Mouse (Mus musculus): Measurements from ENCODE around the gene Teddm1b. TPM values are rescaled to one million over a fixed set of nuclear protein-coding genes. Genes with fewer than 3 reads are reported as not detected.
"Not testable (repeated sequence)": the region's sequence is repeated elsewhere in the genome, so short reads cannot be mapped to it uniquely, and the experiment has no call there.

Gene Teddm1b
- 0.09 TPM in 1 of 2 replicates, not detected in the other for total RNA-seq (2015)
- total RNA-seq (2017) = 0.18 TPM in 1 of 2 replicates, not detected in the other

- ATAC-seq (ENCODE audit: poor library complexity, severe bottlenecking) = no peak
Observed at GRCm38 (mm10) chr1:153874045-153874444, at the start of gene Teddm1b. Gene Teddm1b (plus strand): TSS chr1:153874345.

DNA sequence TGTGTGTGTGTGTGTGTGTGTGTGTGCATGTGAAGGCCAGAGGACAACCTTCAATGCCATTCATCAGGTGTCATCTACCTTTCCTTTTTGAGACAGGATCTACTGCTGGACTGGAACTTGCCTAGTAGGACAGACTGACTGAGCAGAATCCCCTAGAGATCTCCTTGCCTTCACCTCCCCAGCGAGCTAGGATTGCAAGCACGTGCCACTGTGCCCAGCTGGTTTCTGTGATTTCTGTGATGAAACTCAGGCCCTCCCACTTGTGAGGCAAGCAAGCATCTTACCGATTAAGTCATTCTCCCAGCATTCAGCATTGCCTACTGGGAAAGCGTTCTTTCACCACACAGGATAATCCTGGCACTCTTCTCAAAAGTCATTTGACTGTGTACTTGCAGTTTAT, 43.4 kb upstream of the Teddm1b start:
- ATAC-seq (ENCODE audit: poor library complexity, severe bottlenecking) = no peak

GRCm38 (mm10) chr1:153836036-153836435, 38.1 kb upstream of the Teddm1b start:
- no peak for ATAC-seq (ENCODE audit: poor library complexity, severe bottlenecking)

DNA sequence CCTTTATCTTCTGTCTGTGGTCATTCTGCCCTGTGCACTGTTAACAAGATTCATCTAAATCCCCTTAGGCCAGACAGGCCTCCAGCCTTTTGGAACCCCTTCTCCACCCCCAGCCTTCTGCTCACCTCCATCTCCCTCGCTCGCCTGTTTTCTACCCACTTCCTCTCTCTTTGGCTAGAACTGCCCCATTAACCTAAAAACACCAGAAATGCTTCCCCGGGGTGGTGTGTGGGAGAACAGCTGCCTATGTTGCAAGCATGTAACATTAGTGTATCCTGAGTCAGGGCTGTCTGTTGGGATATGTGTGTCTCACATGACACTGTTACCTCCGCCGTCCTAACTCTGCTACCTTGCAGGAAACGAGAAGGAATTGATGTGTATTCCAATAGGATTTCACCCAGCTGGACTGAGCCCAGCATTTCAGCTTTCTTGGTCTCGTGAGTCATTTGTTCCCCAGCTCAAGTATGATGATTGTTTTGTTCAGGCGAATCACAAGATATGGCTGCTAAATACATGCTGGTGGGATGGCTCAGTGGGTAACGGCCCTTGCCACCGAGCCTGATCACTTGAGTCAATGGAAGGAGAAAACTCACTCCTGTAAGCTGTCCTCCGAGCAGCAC, 31.9 kb upstream of the Teddm1b start:
- 0 out of 2 replicates have a peak, but pooled peaks have one; percentile 33 for ATAC-seq (ENCODE audit: poor library complexity, severe bottlenecking)

DNA sequence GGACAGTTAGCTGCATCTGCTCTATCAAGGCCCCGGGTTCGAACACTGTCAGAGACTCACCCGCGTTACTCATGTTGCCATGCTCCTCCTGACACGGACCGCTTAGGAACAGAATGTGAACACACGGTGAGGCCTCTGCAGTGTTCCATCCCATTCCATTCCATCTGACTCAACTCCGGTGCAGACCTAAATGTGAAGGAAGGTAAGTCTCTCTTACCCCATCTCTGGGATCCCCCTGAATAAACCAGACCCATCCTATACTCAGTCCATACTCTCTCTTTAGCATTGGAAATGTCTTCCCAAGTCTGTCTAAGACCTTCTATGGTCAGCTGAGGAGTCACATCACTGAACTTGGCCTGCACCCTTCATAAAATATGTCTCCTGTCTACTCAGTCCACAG, 30.1 kb upstream of the Teddm1b start, which contains the start of gene Rgsl1:
Gene Rgsl1 (minus strand): TSS at position 101 of the 400 bp plus-strand sequence.
- ATAC-seq (ENCODE audit: poor library complexity, severe bottlenecking) = no peak

- ATAC-seq (ENCODE audit: poor library complexity, severe bottlenecking) = no peak
Observed at GRCm38 (mm10) chr1:153846420-153846819, 27.7 kb upstream of the Teddm1b start.

GRCm38 (mm10) chr1:153846867-153847266, 27.3 kb upstream of the Teddm1b start:
- ATAC-seq (ENCODE audit: poor library complexity, severe bottlenecking) = peak; percentile 86

GRCm38 (mm10) chr1:153852696-153853095, 21.4 kb upstream of the Teddm1b start:
- not testable (repeated sequence) for ATAC-seq (ENCODE audit: poor library complexity, severe bottlenecking)

DNA sequence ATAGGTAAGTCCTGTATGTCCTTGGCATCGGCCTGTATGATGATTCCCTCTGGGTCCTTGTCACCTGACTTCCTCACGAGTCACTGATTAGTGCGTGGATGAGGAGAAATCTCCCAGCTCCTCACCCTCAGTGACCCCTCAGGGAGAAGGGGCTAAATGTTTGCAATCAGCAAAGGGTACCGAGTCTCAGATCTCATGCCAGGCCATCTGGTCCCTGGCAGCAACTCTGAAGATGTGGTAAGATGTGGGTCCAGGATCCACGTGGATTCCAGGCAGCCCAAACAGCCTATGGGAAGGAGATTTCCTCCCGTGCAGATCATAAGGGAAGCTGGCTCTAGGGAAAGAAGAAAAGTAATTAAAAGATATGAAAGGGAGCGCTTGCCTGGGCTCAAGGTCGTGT, 18.2 kb upstream of the Teddm1b start:
- ATAC-seq (ENCODE audit: poor library complexity, severe bottlenecking) = no peak

DNA sequence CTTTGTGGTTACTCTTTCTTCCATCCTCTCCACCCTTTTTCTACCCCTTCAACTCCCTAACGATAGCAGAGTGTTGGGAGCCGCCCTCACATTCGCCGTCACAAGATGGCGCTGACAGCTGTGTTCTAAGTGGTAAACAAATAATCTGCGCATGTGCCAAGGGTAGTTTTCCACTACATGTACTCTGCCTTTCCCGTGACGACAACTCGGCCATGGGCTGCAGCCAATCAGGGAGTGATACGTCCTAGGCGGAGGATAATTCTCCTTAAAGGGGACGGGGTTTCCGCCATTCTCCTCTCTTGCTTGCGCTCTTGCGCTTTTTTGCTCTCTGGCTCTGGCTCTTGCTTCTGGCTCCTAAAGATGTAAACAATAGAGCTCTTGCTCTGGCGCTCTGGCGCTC, 6.2 kb downstream of the Teddm1b start:
- ATAC-seq (ENCODE audit: poor library complexity, severe bottlenecking) = not testable (repeated sequence)

GRCm38 (mm10) chr1:153886024-153886633, 12.0 kb downstream of the Teddm1b start:
- ATAC-seq (ENCODE audit: poor library complexity, severe bottlenecking) = no peak

DNA sequence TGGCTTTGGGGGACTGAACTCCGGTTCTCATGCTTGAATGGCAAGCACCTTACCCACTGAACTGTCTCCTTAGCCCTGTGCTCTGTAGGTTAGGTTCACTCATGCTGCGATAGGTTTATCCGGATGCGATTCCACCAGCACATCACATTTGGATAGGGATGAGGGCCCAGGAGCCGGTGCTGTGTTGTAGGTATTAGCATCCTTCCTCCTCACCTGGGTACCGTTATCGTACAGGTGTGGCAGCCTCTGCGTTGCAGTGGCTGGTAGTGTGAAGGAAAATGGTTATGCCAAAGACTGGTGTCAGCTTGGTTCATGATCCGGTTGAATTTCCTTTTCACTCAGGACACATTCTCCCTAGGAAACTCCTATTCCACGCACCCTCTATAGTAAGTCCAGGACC, 16.0 kb downstream of the Teddm1b start:
- ATAC-seq (ENCODE audit: poor library complexity, severe bottlenecking) = no peak

- no peak for ATAC-seq (ENCODE audit: poor library complexity, severe bottlenecking)
Observed at GRCm38 (mm10) chr1:153891442-153891841, 17.3 kb downstream of the Teddm1b start, which contains the start of gene Teddm1a. Gene Teddm1a (plus strand): TSS chr1:153891742.

DNA sequence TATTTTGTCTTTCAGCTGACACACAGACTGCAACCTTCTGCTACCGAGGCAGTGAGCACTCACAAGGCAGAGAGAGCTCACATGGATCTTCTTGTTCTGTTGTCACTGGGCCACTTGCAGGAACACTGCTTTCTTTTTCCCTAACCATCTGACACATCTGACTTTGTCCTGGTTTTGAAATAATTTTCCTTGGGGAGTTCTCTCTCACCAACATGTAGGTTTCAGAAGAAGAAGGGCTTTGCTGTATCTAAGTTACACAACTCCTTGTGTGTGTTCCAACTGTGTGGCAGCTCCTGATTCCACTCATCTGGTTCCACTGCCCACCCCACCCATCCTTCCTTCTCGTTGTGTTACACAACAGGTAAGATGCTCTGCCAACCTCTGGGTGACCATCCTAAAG, 19.6 kb downstream of the Teddm1b start:
- ATAC-seq (ENCODE audit: poor library complexity, severe bottlenecking) = no peak

GRCm38 (mm10) chr1:153894201-153894893, 20.2 kb downstream of the Teddm1b start:
- ATAC-seq (ENCODE audit: poor library complexity, severe bottlenecking) = no peak

GRCm38 (mm10) chr1:153894979-153895378, 20.8 kb downstream of the Teddm1b start:
- peak; percentile 49 for ATAC-seq (ENCODE audit: poor library complexity, severe bottlenecking)

GRCm38 (mm10) chr1:153897196-153897595, 23.1 kb downstream of the Teddm1b start:
- no peak for ATAC-seq (ENCODE audit: poor library complexity, severe bottlenecking)

DNA sequence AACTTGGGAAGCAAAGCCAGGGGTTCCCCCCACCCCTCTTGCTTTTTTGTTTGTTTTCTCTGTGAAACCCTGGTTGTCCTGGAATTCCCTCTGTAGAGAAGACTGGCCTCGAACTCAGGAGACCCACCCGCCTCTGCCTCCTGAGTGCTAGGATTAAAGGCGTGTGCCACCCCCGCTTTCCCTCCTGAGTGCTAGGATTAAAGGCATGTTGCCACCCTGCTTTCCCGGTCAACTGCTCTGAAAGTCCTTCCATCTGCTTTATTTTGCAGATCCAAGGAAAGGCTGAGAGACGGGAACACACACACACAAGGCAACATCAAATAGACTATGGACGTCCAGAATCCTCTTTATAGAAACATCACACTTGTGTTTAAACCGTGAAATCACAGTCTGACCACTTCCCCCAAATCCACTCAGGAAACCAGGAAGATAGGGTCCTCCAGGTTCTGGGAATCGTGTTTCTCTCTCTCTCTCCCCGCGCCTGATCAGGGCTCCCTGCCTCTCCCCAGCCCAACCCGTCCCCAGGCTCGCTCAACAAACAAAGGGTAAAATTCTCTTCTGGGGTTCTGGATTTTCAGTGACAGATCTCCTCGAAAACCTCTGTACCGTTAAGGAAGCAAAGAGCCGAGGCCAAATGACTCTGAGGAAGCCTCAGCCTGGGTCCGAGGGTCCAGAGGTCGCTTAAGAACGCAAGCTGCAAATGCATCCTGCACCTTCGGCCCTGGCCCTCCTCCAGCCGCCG, 25.0 kb downstream of the Teddm1b start:
- no peak for ATAC-seq (ENCODE audit: poor library complexity, severe bottlenecking)

DNA sequence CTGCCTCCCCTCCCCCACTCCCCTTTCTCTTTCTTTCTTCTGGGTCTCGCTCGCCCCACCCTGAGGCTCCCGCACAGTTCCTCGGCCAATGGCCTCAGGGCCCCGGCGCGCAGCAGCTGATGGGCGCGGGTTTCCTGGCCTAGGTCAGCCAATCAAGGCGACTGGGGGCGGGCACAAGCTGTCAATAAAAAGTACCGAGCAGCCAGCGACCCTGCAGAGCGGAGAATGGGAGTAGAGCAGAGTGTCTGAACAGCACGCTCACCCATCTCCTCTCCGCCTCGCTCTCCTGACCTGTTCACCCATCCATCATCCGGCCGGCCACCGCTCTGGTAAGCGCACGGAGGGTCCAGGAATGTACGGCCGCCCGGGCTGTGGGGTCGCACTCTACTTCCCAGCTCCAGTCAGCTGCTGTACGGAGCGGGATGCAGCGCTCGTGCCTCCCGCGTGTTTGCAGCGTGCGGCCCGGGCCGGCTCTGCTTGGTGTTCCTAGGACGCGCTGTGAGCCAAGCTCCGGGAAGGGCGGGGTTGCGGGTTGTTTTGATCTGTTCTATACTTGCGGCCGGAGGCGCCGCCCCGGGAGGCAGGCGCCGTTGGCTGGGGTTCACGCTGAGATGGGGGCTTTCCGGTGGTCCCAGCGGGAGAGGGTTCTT, 25.7 kb downstream of the Teddm1b start, which contains the start of the genes Glul and Teddm2:
Gene Glul (plus strand): TSS at position 214 of the 650 bp plus-strand sequence.
Gene Teddm2 (minus strand): TSS at position 498 of the 650 bp plus-strand sequence.
- ATAC-seq (ENCODE audit: poor library complexity, severe bottlenecking) = peak; percentile 82

DNA sequence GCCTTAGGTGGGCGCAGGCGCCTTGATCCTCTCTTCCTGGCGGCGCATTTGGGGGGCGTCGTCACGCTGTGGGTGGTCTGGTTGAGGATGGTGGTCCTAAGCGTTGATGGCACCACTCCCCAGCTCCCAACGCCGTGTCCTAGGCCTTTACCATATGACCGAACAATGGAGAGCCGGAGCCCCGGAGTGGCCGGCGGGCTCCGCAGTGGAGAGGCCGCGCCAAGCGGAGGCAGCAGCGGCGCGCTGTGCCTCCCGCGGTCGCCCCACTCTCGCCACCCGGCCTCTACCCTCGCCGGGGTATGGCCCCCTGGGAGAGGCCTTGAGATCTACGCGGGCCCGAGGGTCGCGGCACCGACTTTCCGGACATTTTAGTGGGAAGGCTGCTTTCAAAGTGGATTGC, 26.2 kb downstream of the Teddm1b start:
- peak; percentile 23 for ATAC-seq (ENCODE audit: poor library complexity, severe bottlenecking)
